Mouse (Mus musculus) splenic B cell, adult 2 months (primary cell): ENCODE data around the gene Slc51a.
A peak's percentile ranks its signal among the peaks of the same experiment; 100 is the strongest.

Experiments used
- DNase-seq: peaks from one replicate; pipeline ENCODE4 v3.0.0-alpha.2; 2011; ENCODE audit warnings: low read depth, low spot score
- H3K27me3 ChIP-seq: 2 replicates; pipeline ENCODE4 v1.6.1; 2012; ENCODE audit warnings: mild to moderate bottlenecking, low read length, moderate library complexity, mixed read lengths; ENCODE audit not compliant: control insufficient read depth, poor library complexity, insufficient read depth, severe bottlenecking
- H3K36me3 ChIP-seq: 2 replicates; pipeline ENCODE4 v1.6.1; 2012; ENCODE audit warnings: mild to moderate bottlenecking, low read length, moderate library complexity, mixed read lengths; ENCODE audit not compliant: control insufficient read depth, poor library complexity, insufficient read depth, severe bottlenecking

The Slc51a gene

DNA sequence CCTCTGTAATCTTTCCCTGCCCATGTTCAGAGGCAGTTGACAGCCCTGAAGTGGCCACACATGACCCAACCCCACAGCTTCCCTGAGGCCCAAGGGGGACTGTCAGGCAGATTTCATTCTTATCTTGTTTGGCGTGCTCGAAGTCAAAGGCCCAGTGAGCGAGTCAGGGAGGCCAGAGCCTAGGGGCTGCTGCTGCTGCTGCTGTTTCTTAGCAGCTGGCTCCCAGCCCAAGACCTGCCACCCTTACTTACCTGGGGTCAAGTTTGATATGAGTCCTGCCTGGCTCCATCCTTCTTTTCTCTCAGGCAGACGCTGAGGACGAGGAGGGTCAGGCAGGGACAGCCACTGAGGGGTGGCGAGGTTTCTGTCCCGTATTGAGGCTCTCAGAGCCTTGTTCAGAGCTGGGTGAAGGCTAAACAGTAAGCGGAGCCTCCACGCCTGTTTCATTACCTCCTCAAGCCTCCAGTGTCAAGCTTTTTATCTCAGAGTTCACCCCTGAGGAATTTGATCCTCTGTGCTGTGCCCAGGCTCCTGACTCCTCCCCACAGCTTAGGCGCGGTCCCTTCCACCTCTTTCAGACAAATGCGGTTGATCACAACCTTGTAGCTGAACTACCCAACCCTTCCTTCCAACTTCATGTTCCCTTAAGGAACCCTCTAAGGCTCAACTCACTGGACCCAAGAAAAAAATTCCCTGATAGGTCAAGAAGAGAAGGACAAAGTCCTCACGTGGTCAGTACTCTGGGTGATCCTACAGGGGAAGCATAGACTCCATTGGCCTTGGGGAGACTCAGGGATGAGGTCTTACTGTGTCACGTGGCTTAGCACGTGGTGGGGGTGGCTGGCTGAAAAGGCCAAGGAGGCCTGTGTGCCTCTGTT lies at the start of gene Slc51a:
TSS of gene Slc51a (minus strand) at position 646 of the 878 bp plus-strand sequence.
- Histone ChIP-seq H3K36me3 (no peaks in the 10 kb centered on the region), H3K27me3 (no peaks in the 10 kb centered on the region)
- DNase-seq, result no peak

- H3K36me3 ChIP-seq, result no peaks in the 10 kb centered on the region
- no peak for DNase-seq
- H3K27me3 ChIP-seq, result no peaks in the 10 kb centered on the region
These were observed 47.6 kb upstream of the Slc51a start for GRCm38 (mm10) chr16:32535157-32535751.

GRCm38 (mm10) chr16:32532878-32533826 lies 45.5 kb upstream of the Slc51a start:
- H3K36me3 ChIP-seq, result no peaks in the 10 kb centered on the region
- no peak for DNase-seq
- no peaks in the 10 kb centered on the region for H3K27me3 ChIP-seq

DNA sequence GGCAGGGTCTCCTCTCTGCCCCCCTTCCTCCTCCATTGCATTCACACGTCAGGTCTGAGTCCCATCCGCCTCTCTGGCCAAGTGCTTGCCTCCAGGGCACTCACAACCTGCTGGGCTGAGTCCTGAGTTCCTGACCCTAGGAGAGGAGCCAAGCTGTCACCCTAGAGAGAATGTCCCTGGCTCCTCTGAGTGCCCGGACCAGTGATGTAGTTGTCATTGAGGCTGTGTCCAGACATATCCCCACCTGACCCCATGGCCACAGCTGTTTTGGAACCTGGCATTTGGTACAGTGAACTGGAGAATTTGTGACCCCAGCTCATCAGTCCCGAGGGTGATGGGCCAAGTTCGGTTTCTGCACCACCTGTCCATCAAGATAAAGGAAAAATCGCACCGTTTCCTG lies 39.2 kb upstream of the Slc51a start:
- H3K27me3 ChIP-seq, result no peaks in the 10 kb centered on the region
- no peaks in the 10 kb centered on the region for H3K36me3 ChIP-seq
- no peak for DNase-seq

DNA sequence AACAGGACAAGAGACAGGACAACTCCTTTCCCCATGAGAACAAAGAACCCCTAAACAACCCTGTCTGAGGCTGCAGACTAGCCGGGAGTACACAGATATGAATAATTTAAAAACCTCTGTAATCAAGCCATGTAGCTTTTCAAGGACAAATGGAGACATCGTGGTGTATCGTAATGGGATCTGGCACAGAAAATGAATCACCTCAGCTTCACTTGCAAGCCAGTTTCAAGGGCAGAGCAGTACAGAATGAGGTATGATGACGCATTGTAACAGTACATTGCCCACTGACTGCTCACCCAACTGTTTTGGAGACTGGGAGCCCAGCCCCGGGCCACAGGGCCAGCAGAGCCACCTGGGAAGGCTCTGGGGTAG lies 36.6 kb upstream of the Slc51a start:
- H3K36me3 ChIP-seq, result no peaks in the 10 kb centered on the region
- H3K27me3 ChIP-seq, result no peaks in the 10 kb centered on the region
- DNase-seq, result peak; percentile 22

- Histone ChIP-seq H3K27me3 (no peaks in the 10 kb centered on the region), H3K36me3 (no peaks in the 10 kb centered on the region)
- peak; percentile 68 for DNase-seq
These were observed 36.0 kb upstream of the Slc51a start for GRCm38 (mm10) chr16:32523462-32524243.

DNA sequence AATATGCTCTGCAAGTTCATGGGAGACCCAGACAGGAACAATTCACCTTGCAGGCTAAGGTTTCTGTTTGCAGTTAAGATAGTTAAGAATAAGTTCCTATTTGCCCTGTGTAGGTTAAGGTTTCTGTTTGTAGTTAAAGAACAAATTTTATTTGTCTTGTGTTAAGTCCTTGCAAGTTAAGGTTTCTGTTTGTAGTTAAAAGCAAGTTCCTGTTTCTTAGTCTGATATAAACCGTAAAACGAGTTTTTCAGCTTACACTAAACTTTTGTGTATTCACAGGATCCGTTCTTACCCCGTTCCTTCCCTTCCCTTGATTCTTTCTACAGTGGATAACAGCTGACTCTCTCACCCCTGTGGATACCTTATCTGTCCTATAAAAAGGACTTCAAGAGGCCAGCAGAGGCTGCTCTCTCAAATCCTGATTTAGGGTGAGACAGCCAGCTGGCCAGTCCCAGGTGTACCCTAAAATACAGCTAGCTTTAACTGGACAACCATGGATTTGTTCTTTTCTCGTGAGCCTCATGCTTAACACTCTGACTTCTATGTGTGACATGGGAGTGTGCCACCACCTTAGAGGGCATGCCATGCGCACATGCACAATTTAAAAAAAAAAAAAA lies 35.0 kb upstream of the Slc51a start:
- H3K36me3 ChIP-seq, result no peaks in the 10 kb centered on the region
- H3K27me3 ChIP-seq, result no peaks in the 10 kb centered on the region
- peak; percentile 25 for DNase-seq

GRCm38 (mm10) chr16:32520372-32520748 lies 32.7 kb upstream of the Slc51a start:
- peak; percentile 57 for DNase-seq
- H3K36me3 ChIP-seq, result no peaks in the 10 kb centered on the region

GRCm38 (mm10) chr16:32519656-32520371 lies 32.1 kb upstream of the Slc51a start:
- Histone ChIP-seq H3K36me3 (no peaks in the 10 kb centered on the region), H3K27me3 (no peaks in the 10 kb centered on the region)
- peak; percentile 25 for DNase-seq

More at GRCm38 (mm10) chr16:32520372-32520748, 32.7 kb upstream of the Slc51a start:
- no peaks in the 10 kb centered on the region for H3K27me3 ChIP-seq

GRCm38 (mm10) chr16:32517785-32518481 lies 30.3 kb upstream of the Slc51a start:
- H3K27me3 ChIP-seq, result no peaks in the 10 kb centered on the region
- DNase-seq, result no peak
- H3K36me3 ChIP-seq, result no peaks in the 10 kb centered on the region

DNA sequence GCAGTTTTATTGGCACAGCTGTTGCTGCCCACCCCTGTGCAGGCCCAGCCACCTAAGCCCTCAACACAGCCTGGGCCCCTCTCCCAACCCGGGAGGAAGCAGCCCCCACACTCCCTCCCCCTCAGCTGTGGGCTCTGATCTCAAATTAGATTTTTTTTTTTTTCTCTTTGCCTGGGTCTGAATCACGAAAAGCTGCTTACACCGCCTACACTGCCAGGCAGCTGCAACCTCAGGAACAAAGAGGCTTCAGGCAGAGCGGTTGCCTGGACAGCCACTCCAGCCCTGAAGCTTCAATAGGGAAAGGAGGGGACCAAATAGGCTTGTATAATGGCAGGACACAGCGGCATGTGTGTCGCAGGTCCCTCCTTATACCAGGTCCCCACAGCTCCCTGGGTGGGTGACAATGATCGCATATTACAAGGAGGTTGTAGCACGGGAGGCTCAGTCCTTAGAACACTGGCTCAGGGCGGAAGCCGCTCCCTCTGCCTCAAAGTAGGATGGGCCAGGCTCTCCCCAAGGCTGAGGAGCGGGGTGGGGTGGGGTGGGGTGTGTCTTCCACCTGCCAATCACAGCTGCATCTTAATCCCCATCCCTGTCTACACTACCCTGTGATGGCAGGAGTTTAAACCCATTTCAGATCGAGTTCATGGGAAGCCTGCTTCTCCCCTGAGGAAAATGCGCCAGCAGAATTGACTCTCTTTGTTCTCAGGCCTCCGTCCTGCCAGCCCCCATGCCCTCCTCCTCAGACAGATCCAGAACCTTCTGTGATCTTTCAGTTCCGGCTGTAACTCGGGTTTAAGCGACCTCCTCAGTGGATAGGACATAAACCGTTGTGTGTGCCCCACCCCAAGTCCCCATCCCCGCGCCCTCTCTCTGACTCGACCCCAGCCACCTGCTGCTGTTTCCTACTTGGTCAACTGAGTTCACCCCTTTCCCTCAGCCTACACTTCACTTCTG lies 28.6 kb upstream of the Slc51a start:
- H3K27me3 ChIP-seq, result no peaks in the 10 kb centered on the region
- DNase-seq, result peak; percentile 37
- H3K36me3 ChIP-seq, result no peaks in the 10 kb centered on the region

- Histone ChIP-seq H3K27me3 (no peaks in the 10 kb centered on the region), H3K36me3 (no peaks in the 10 kb centered on the region)
- no peak for DNase-seq
These were observed 26.3 kb upstream of the Slc51a start for GRCm38 (mm10) chr16:32513948-32514347.
